Mouse (Mus musculus) heart, embryonic 12.5 days (tissue): ENCODE data around the gene Izumo2. TPM values are rescaled to one million over a fixed set of nuclear protein-coding genes. Genes with fewer than 3 reads are reported as not detected.

Experiments
- ATAC-seq: fragments of 200-750 bp; cut with Nextera tagmentation; 2 replicates; pipeline ENCODE4 v1.8.0; 2017; ENCODE audit warnings: moderate TSS enrichment, moderate library complexity; ENCODE audit not compliant: insufficient number of reproducible peaks, low FRiP score
- H3K27ac ChIP-seq: fragments of 300-500 bp; sonication (generic); 2 replicates; pipeline ENCODE4 v1.5.1; 2016; ENCODE audit warnings: mild to moderate bottlenecking, moderate library complexity; ENCODE audit not compliant: poor library complexity, severe bottlenecking
- H3K27me3 ChIP-seq: fragments of 300-500 bp; sonication (generic); replicated peaks from 2 replicates; pipeline ENCODE4 v1.6.1; 2016; ENCODE audit warnings: mild to moderate bottlenecking, moderate library complexity
- H3K36me3 ChIP-seq: fragments of 300-500 bp; sonication (generic); 2 replicates; pipeline ENCODE4 v1.6.1; 2016; ENCODE audit warnings: mild to moderate bottlenecking, moderate library complexity
- H3K4me1 ChIP-seq: fragments of 300-500 bp; sonication (generic); replicated peaks from 2 replicates; pipeline ENCODE4 v1.6.1; 2016; ENCODE audit warnings: mild to moderate bottlenecking
- H3K4me2 ChIP-seq: fragments of 300-500 bp; sonication (generic); 2 replicates; pipeline ENCODE4 v1.6.1; 2016; ENCODE audit warnings: mild to moderate bottlenecking, moderate library complexity
- H3K4me3 ChIP-seq: fragments of 300-500 bp; sonication (generic); 2 replicates; pipeline ENCODE4 v1.5.1; 2016; ENCODE audit warnings: mild to moderate bottlenecking
- H3K9ac ChIP-seq: fragments of 300-500 bp; sonication (generic); 2 replicates; pipeline ENCODE4 v1.6.1; 2016; ENCODE audit warnings: mild to moderate bottlenecking, moderate library complexity
- H3K9me3 ChIP-seq: fragments of 300-500 bp; sonication (generic); replicated peaks from 2 replicates; pipeline ENCODE4 v1.6.1; 2016; ENCODE audit warnings: mild to moderate bottlenecking, moderate library complexity
- WGBS: fragments of 180-500 bp; shearing (Covaris S2); methylation state at CpG from one replicate; pipeline ENCODE4 v1.1.7; 2016; 5-methylcytosine and 5-hydroxymethylcytosine counted together
- polyA plus RNA-seq: library from polyadenylated mRNA; unstranded; fragments of >200 nt; fragmentation: Nextera tagmentation; extraction: Ambion mirVana; gene quantifications from 2 replicates; pipeline ENCODE4 v1.2.1, GENCODE M21; 2016

Gene Izumo2
- polyA plus RNA-seq, result not detected in 2 replicates

GRCm38 (mm10) chr7:44708574-44708973 is at the start of gene Izumo2:
Gene Izumo2, plus strand, starts transcription at chr7:44708742.
- Histone ChIP-seq H3K4me1 (no peaks in the 10 kb centered on the region), H3K9me3 (peaks cover 10% of the 10 kb centered on the region; the same call in 1 of the 2 replicates), H3K36me3 (no peaks in the 10 kb centered on the region), H3K9ac (no peak within 1 kb of the TSS), H3K27ac (no peak within 1 kb of the TSS), H3K27me3 (0 out of 2 replicates have a peak, but pooled peaks cover 5% of the 10 kb centered on the region), H3K4me2 (no peak within 1 kb of the TSS), H3K4me3 (no peak within 1 kb of the TSS)
- ATAC-seq, result no peak
- WGBS, result 74% methylated on average over 14 of the region's 14 CpGs

GRCm38 (mm10) chr7:44661219-44661618 is 47.3 kb upstream of the Izumo2 start:
- Histone ChIP-seq H3K4me3 (no peak overlapping the region), H3K4me1 (no peaks in the 10 kb centered on the region), H3K4me2 (no peak overlapping the region), H3K9me3 (no peaks in the 10 kb centered on the region), H3K36me3 (no peaks in the 10 kb centered on the region), H3K27me3 (peaks cover 14% of the 10 kb centered on the region), H3K9ac (no peak overlapping the region), H3K27ac (no peak overlapping the region)
- 67% methylated on average over 5 of the region's 5 CpGs for WGBS
- no peak for ATAC-seq

- H3K36me3 ChIP-seq, result no peaks in the 10 kb centered on the region
- WGBS, result 16% methylated on average over 8 of the region's 8 CpGs
- H3K4me1 ChIP-seq, result no peaks in the 10 kb centered on the region
- H3K27ac ChIP-seq, result no peak overlapping the region
- H3K4me3 ChIP-seq, result no peak overlapping the region
- peaks cover 5% of the 10 kb centered on the region; the same call in 1 of the 2 replicates for H3K9me3 ChIP-seq
- H3K4me2 ChIP-seq, result no peak overlapping the region
- no peak overlapping the region for H3K9ac ChIP-seq
- H3K27me3 ChIP-seq, result peaks cover 9% of the 10 kb centered on the region
- no peak for ATAC-seq
Observed at GRCm38 (mm10) chr7:44662168-44662567, 46.4 kb upstream of the Izumo2 start.

GRCm38 (mm10) chr7:44662569-44662968 is 46.0 kb upstream of the Izumo2 start:
- WGBS, result 13% methylated on average over 3 of the region's 3 CpGs
- H3K4me1 ChIP-seq, result no peaks in the 10 kb centered on the region
- ATAC-seq, result peak; percentile 27; the same call in 1 of the 2 replicates
- no peak overlapping the region for H3K4me2 ChIP-seq
- no peak overlapping the region for H3K27ac ChIP-seq
- H3K9me3 ChIP-seq, result peaks cover 5% of the 10 kb centered on the region; the same call in 1 of the 2 replicates
- no peak overlapping the region for H3K4me3 ChIP-seq
- H3K9ac ChIP-seq, result no peak overlapping the region
- peaks cover 5% of the 10 kb centered on the region for H3K27me3 ChIP-seq
- no peaks in the 10 kb centered on the region for H3K36me3 ChIP-seq

GRCm38 (mm10) chr7:44663546-44663945 is 45.0 kb upstream of the Izumo2 start:
- 72% methylated on average over 5 of the region's 5 CpGs for WGBS
- peaks cover 5% of the 10 kb centered on the region; the same call in 1 of the 2 replicates for H3K9me3 ChIP-seq

GRCm38 (mm10) chr7:44664731-44665130 is 43.8 kb upstream of the Izumo2 start:
- Histone ChIP-seq H3K4me2 (no peak overlapping the region), H3K4me3 (no peak overlapping the region), H3K4me1 (no peaks in the 10 kb centered on the region), H3K36me3 (no peaks in the 10 kb centered on the region), H3K27ac (no peak overlapping the region), H3K9ac (no peak overlapping the region), H3K9me3 (peaks cover 5% of the 10 kb centered on the region; the same call in 1 of the 2 replicates), H3K27me3 (peaks cover 17% of the 10 kb centered on the region)
- 30% methylated on average over 11 of the region's 11 CpGs for WGBS
- ATAC-seq, result no peak

More at GRCm38 (mm10) chr7:44663546-44663945, 45.0 kb upstream of the Izumo2 start:
- H3K9ac ChIP-seq, result no peak overlapping the region
- no peak overlapping the region for H3K4me3 ChIP-seq
- H3K36me3 ChIP-seq, result no peaks in the 10 kb centered on the region
- no peaks in the 10 kb centered on the region for H3K4me1 ChIP-seq
- peaks cover 8% of the 10 kb centered on the region for H3K27me3 ChIP-seq
- H3K27ac ChIP-seq, result no peak overlapping the region
- no peak for ATAC-seq
- no peak overlapping the region for H3K4me2 ChIP-seq

GRCm38 (mm10) chr7:44666462-44666861 is 42.1 kb upstream of the Izumo2 start:
- Histone ChIP-seq H3K4me1 (peaks cover 6% of the 10 kb centered on the region), H3K4me2 (no peak overlapping the region), H3K4me3 (no peak overlapping the region), H3K9me3 (peaks cover 5% of the 10 kb centered on the region; the same call in 1 of the 2 replicates), H3K27me3 (peaks cover 30% of the 10 kb centered on the region), H3K36me3 (no peaks in the 10 kb centered on the region), H3K27ac (no peak overlapping the region), H3K9ac (no peak overlapping the region)
- WGBS, result 77% methylated on average over 2 of the region's 2 CpGs
- no peak for ATAC-seq

- Histone ChIP-seq H3K9me3 (peaks cover 5% of the 10 kb centered on the region; the same call in 1 of the 2 replicates), H3K27ac (no peak overlapping the region), H3K4me1 (peaks cover 6% of the 10 kb centered on the region), H3K36me3 (no peaks in the 10 kb centered on the region), H3K27me3 (peaks cover 42% of the 10 kb centered on the region), H3K4me3 (no peak overlapping the region), H3K9ac (no peak overlapping the region), H3K4me2 (no peak overlapping the region)
- no peak for ATAC-seq
- 63% methylated on average over 13 of the region's 13 CpGs for WGBS
Observed at GRCm38 (mm10) chr7:44667996-44668738, 40.4 kb upstream of the Izumo2 start.

GRCm38 (mm10) chr7:44669103-44669502 is 39.4 kb upstream of the Izumo2 start:
- Histone ChIP-seq H3K27me3 (peaks cover 42% of the 10 kb centered on the region), H3K36me3 (no peaks in the 10 kb centered on the region), H3K4me2 (no peak overlapping the region), H3K27ac (no peak overlapping the region), H3K9ac (no peak overlapping the region), H3K9me3 (peaks cover 5% of the 10 kb centered on the region; the same call in 1 of the 2 replicates), H3K4me3 (no peak overlapping the region), H3K4me1 (peaks cover 6% of the 10 kb centered on the region)
- 19% methylated on average over 21 of the region's 21 CpGs for WGBS
- no peak for ATAC-seq

- ATAC-seq, result peak; percentile 85
- Histone ChIP-seq H3K36me3 (no peaks in the 10 kb centered on the region), H3K4me2 (peak within 1 kb of the TSS; percentile 76), H3K27me3 (peaks cover 42% of the 10 kb centered on the region), H3K9ac (no peak within 1 kb of the TSS), H3K27ac (no peak within 1 kb of the TSS), H3K9me3 (peaks cover 8% of the 10 kb centered on the region), H3K4me3 (peak within 1 kb of the TSS; percentile 43), H3K4me1 (peaks cover 6% of the 10 kb centered on the region)
- under 1% methylated on average over 22 of the region's 23 CpGs for WGBS
Observed at GRCm38 (mm10) chr7:44670803-44671202, 37.7 kb upstream of the Izumo2 start, which contains the start of gene Myh14. Gene Myh14, minus strand, starts transcription at chr7:44670843.

- Histone ChIP-seq H3K4me3 (no peak overlapping the region), H3K27me3 (peaks cover 42% of the 10 kb centered on the region), H3K4me1 (peaks cover 6% of the 10 kb centered on the region), H3K27ac (no peak overlapping the region), H3K9me3 (peaks cover 3% of the 10 kb centered on the region), H3K9ac (no peak overlapping the region), H3K36me3 (no peaks in the 10 kb centered on the region), H3K4me2 (no peak overlapping the region)
- WGBS, result 64% methylated on average over 5 of the region's 5 CpGs
- ATAC-seq, result no peak
Observed at GRCm38 (mm10) chr7:44672193-44672592, 36.3 kb upstream of the Izumo2 start.
